Mouse (Mus musculus) monocyte, adult 2 months (primary cell): ENCODE measurements around the gene Rfxank.
A peak's percentile ranks its signal among the peaks of the same experiment; 100 is the strongest.

ENCODE experiments used
- DNase-seq, 2 experiments: peaks; one replicate each; pipeline ENCODE4 v3.0.0; 2022; ENCODE audit warnings: low spot score in 2 of 2, low read depth in 1 of 2

The Rfxank gene

GRCm38 (mm10) chr8:70150158-70150557 lies 11.2 kb upstream of the Rfxank start:
- no peak for DNase-seq

GRCm38 (mm10) chr8:70147678-70148607 lies 9.0 kb upstream of the Rfxank start:
- no peak for DNase-seq

DNA sequence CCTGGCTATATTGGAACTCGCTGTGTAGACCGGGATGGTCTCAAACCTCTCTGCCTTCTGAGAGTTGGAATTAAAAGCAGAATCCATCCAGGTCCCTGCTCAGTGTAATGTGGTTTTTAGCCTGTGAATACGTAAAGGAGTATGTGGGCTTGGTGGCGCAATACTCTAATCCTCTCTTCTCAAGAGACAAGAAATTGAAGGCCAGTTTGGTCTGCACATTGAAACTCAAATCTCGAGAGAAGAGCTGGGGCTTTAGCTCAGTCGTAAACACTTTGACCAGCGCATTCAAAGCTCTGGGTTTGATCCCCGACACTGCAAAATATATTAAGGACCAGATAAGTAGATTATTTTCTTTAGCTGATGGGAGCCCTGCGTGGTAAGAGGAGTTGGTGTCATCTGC lies 1.0 kb upstream of the Rfxank start:
- DNase-seq: no peak

- DNase-seq: no peak
Observed at GRCm38 (mm10) chr8:70137890-70138289, 1.1 kb downstream of the Rfxank start.

DNA sequence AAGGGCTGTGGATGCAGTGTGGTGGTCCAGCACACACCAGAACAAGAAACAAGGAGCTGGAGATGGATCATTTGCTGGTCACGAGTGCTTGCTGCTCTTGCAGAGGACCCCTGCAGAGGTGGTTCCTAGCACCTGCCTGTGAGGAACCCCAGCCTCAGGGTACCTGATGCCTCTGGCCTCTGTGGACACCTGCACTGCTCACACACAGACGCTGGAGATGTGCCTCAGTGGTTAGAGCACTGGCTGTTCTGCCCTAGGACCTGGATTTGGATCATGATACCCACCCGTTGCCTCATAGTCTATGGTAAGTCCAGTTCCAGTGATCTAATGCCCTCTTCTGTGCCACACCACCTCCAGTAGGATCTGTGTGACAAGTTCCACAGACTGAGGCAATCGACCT lies 2.4 kb downstream of the Rfxank start:
- DNase-seq: no peak

GRCm38 (mm10) chr8:70134931-70135330 lies 4.0 kb downstream of the Rfxank start:
- DNase-seq: no peak

- no peak for DNase-seq
Observed at GRCm38 (mm10) chr8:70134086-70134485, 4.9 kb downstream of the Rfxank start.

- peak; percentile 35 to 64 for DNase-seq
Observed at GRCm38 (mm10) chr8:70131166-70131883, 7.6 kb downstream of the Rfxank start, which contains the start of gene Nr2c2ap. Gene Nr2c2ap, plus strand, starts transcription at chr8:70131333.

DNA sequence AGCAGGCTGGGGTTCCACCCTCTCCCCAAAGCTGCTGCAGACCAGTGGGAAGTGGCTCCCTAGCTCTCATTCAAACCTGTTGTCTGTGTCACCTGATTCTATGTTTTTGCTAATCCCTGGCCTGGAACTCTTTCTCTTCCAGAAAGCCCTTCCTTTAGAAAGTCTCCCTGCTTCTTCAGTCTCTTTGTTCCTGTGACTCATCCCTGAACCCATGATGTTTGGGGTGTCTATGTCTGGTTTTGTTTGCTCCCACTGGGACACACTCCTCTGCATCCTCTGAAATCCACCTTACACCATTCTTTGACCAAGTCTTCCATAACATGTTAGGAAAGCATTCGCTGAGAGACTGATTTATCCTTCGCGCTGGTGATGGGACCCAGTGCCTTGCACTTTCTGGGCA lies 8.9 kb downstream of the Rfxank start:
- DNase-seq: no peak

- DNase-seq: no peak
Observed at GRCm38 (mm10) chr8:70129309-70129952, 9.5 kb downstream of the Rfxank start.

DNA sequence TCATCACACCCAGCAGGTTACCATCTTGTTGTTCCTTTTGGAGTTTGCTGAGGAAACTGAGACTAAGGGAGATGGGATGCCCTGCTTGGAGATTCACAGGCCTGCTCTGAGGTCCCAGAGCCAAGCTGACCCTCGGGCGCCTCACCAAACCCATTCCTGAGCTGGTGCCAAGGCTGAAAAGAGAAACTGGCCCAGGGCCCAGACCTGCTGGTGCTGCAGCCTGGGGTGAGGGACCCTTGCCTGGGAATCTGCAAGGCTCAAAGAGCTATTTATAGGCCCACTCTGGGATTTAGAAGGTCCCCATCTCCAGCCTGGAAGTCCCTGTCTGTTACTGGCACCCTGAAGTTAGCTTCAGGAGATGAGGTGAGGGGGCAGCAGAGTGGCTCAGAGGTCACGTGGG lies 10.5 kb downstream of the Rfxank start:
- DNase-seq: no peak

DNA sequence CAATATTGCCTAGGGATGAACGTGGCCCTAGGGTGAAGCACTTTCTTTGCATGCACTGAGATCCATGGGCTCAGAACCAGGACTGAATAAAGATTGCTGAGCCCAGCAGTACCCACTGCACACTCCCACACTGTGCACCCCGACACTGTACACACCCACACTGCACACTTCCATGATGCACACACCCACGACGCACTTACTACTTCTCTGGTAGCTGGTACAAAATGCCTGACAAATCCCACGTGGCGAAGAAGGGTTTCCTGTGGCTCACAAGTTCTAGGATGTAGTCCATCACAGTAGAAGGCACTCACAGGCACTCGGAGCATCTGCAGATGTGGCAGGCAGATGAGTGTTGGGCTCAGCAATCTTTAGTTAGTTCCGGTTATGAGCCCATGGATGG lies 14.0 kb downstream of the Rfxank start:
- DNase-seq: no peak

DNA sequence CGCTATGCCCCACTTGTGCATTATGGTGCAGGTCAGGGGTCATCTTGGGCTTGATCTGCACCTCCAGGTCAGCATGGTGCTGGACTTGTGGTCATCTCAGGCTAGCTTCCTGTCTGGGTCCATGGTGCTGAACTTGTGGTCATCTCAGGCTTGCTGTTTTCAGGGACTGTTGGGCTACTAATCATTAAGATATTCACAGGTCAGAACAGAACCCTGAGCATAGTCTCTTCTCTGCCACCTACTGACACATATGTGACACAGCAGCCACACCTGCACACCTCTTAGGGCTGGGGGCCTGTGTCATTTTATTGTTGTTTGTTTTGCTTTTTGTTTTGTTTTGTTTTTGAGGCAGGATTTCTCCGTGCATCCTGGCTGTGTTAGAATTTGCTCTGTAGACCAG lies 16.1 kb downstream of the Rfxank start:
- no peak for DNase-seq

DNA sequence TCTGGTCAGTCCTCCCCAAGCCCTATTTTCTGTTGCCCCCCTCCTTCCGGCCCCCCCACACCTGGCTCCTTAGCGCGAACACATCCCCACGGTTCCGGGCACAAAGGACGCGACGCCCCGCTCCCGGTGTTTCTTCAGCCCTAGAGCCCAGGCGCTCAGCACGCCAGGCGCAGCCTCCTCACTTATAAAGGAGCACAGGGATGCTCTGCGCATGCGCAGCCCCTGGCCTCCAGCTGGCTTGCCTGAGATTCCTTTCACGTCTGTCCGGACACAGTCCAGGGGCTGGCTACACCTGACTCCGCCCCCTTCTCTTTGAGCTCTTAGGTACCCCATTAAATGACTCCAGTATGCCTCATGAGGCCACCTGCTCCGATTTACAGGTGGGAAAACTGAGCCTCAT lies 18.3 kb downstream of the Rfxank start, which contains the start of gene Ncan:
TSS of gene Ncan (minus strand) at position 207 of the 400 bp plus-strand sequence.
- DNase-seq: no peak

GRCm38 (mm10) chr8:70118726-70119700 lies 19.9 kb downstream of the Rfxank start:
- DNase-seq: no peak

- DNase-seq: no peak
Observed at GRCm38 (mm10) chr8:70117611-70118010, 21.3 kb downstream of the Rfxank start.

DNA sequence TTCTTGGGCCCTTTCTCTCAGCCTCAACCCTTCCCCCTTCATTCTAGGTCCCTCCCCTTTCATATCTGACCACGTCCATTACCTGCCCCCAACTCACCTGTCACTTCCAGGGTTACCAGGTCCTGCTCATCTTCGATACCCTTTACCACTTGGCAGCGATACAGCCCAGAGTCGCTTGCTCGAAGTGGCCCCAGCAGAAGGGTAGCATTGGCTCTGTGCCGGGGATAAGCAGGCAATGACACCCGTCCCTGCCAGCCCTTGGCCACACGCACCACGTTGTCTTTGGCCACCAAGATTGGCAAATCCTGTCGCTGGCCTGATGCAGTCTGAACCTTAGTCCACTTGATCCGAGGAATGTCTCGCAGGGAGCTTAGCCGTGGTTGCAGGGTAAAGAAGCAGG lies 24.1 kb downstream of the Rfxank start:
- DNase-seq: no peak

DNA sequence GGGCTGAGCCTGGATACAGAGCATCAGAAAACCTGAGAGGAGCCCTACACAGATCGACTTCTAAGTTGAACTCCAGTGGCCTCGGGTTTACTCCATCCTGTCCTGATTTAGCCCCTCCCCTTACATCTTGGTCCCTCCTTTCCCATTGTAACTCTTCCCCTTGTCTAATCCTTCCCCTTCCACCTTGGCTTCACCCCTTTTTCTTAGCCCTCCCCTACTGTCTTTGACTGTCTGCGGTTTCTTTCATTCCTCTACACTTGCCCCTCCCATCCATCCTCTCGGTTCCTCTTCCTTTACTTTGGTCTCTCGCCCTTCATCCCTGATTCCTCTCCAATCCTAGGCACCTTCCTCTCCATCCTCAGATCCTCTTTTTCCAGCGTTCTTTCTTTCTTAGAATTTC lies 24.5 kb downstream of the Rfxank start:
- no peak for DNase-seq

- DNase-seq: no peak
Observed at GRCm38 (mm10) chr8:70112401-70113016, 26.4 kb downstream of the Rfxank start.

DNA sequence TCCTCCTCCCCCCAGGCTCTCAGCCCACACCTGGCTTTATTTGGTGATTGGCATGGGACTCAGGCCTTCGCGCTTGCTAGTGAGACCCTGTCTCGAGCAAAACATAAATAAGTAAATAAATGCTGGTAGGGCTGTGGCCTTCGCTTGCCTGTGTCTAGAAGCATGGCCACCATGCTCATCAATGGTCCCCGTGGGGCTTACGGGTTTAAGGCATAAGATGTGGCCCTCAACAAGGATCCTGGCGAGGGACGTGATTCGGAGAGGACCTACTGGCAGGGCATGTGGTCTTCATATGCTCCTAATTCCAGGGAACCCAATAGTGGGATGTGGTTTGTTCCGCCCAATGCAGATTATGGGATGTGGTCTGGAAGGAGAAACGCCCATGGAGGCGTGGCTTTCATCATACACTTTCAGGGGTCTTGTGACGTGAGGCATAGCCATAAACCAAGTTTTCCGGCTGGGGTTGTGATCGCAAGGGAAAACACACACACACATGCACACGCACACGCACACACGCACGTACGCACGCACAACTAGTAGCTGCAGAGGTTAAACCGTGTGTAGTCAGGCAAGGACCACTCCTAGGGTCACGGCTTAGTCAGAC lies 27.7 kb downstream of the Rfxank start:
- DNase-seq: no peak
